Mouse (Mus musculus): ENCODE data around the gene Cd86. TPM values are rescaled to one million over a fixed set of nuclear protein-coding genes. Genes with fewer than 3 reads are reported as not detected.

The Cd86 gene
- under 1 TPM; 0.27 to 0.65 (median 0.43) TPM for total RNA-seq (2022)

DNA sequence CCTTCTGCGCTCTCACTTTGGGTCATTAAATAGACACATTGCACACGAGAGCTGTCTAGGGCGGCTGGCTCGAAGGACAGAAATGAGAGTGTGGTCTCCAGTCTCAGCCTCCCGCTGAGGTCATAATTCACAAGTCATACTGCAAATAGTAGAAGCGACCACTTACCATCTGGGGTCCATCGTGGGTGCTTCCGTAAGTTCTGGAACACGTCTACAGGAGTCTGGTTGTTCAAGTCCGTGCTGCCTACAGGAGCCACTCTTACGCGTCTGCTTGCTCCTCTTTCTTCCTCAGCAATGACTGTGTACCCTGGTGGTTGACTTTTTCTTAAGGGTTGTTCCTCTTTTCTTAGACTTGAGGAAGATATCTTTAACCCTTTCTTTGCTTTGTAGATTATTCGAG is at the start of gene Cd86:
Gene Cd86, minus strand, starts transcription at position 300 of the 400 bp plus-strand sequence.
- DNase-seq (ENCODE audit: low spot score in 2 of 2) = no peak

- DNase-seq (ENCODE audit: low spot score in 2 of 2) = no peak
Measured at GRCm38 (mm10) chr16:36711760-36712159, 45.9 kb upstream of the Cd86 start.

DNA sequence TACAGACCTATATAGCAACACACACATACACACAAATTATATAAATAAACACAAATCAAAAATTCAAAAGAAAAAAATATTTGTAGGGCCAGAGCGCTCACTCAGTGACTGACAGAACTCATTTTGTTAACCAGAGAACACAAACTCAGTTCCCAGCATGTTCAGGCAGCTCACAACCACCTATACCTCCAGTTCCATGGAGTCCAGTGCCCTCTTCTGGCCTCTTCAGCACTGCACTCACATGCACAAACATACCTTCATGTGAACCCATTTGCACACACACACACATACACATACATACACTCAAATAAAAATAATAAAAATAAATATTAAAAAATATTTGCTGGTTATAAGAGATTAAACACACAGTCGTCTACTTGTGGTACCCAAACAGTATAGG is 44.9 kb upstream of the Cd86 start:
- no peak for DNase-seq (ENCODE audit: low spot score in 2 of 2)

- DNase-seq (ENCODE audit: low spot score in 2 of 2) = no peak
Measured at GRCm38 (mm10) chr16:36709405-36709804, 43.5 kb upstream of the Cd86 start.

DNA sequence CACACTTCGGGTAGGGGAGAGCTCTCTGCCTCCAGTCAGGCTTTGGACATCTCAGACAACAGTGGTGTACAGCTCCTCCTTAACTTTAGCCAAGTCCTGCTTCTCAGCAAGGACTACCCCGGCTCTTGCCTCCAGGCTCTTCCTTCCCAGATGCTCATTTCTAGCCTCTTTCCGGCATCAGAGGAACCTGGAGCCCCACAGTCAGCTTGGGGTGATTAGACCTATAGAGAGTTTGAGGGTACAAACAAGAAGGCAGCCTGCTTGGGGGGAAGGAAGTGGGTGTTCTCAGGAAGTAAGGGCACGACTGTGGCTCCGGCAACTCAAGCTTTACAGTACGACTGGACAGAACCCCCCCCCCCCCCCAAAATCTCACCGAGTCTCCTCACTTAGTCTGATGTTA is 42.9 kb upstream of the Cd86 start:
- DNase-seq (ENCODE audit: low spot score in 2 of 2) = no peak

DNA sequence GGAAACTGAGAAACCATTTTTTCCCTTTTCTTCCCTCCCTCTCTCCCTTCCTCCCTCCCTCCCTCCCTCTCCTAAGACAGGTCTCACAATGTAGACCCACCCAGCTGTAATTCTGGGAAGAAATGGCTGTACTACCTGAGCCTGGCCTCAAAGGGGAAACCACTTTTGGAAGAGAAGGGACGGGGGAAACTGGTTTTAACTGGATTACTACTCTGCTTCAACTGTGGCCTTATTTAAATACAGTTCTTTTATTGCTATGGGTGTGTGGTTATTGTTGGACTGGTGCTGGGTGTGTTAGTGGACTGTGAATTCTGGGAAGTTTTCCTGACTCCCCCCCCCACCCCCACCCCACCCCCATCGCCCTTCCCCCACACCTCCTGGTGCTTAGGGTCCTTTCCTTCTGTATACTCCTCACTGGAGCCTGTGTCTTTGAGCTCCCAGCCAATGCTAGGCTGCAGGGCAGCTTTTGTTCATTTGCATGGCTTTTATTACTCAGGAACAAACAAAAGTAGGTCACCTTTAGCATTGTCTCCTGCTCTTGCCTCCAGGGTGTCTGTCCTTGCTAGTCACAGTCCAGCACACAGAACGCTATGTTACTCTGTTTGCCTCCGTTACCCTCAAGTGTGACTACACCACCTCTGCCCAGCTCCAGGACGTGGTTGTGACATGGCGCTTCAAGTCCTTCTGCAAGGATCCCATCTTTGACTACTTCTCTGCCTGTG is 42.0 kb upstream of the Cd86 start:
- no peak for DNase-seq (ENCODE audit: low spot score in 2 of 2)

- no peak for DNase-seq (ENCODE audit: low spot score in 2 of 2)
Measured at GRCm38 (mm10) chr16:36700484-36700883, 34.6 kb upstream of the Cd86 start.

GRCm38 (mm10) chr16:36697331-36697730 is 31.4 kb upstream of the Cd86 start:
- DNase-seq (ENCODE audit: low spot score in 2 of 2) = no peak

DNA sequence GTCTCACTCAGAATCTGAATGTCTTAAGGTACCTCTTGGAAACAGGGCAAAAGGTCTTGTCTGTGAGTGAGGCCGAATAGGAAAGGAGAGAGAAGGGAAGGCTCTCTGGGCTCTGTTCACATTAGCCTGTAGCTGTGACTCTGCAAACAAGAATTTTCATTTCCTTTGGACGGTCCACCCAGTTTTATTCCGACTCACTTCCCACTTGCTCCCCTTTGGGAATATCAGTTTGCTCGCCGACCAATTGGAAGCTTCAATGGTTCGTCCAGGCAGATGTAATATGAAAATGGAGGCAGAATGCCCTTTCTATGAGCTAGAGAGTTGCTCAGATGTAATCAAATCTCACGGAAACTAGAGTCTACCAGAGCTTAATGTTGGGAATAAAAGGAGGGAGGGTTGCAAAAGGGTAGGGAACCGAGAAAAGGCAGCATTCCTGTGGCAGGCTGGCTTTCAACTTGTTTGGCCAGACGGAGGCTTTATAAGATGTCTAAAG is 29.0 kb upstream of the Cd86 start:
- DNase-seq (ENCODE audit: low spot score in 2 of 2) = no peak

DNA sequence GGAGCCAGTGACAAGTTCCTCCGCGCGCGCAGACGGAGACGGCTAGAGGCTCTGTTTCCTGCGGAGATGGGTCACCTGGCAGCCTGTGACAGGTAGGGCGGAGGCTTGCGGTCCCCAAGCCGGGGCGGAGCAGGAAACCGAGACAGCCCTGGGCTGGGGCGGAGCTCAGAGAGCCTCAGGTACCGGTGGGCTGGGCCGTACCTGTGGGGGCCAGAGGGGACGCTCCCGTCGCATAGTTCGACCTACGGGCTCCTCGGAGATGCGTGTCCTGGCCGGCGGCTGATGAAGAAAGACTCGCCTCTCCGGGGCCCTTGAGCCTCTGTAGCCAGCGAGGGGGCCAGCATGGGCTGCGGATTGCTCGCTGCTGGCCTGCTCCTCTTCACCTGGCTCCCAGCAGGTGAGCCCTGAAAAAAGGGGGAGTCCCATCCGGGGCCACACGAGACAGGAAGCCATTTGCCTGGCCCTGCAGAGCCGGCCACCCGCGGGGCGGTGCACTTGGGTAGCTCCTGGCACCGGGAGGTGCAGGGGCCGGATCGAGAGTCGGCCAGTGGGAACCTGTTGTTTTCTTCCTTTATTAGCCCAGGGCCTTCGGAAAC is 28.0 kb upstream of the Cd86 start, which contains the start of gene Ildr1:
Gene Ildr1, plus strand, starts transcription at position 161 of the 596 bp plus-strand sequence.
- no peak for DNase-seq (ENCODE audit: low spot score in 2 of 2)

DNA sequence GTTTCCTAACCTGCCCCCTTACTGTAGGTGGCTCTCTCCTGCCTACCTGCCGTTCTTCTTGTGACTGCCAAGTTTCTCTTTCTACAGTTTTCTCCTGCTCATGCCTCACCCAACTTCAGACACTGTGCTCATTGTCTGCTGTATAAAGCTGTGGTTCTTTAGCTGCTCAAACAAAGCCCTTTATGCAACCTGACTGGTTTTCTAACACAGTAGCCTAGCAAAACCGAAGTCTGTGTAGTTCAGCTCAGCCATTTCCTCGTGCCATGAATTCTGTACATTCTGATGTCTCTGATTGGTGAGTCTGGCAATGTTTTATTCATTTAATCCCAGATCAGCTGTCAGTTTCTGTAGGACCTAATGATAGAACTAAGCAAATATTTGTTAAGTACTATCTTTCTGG is 25.6 kb upstream of the Cd86 start:
- no peak for DNase-seq (ENCODE audit: low spot score in 2 of 2)

DNA sequence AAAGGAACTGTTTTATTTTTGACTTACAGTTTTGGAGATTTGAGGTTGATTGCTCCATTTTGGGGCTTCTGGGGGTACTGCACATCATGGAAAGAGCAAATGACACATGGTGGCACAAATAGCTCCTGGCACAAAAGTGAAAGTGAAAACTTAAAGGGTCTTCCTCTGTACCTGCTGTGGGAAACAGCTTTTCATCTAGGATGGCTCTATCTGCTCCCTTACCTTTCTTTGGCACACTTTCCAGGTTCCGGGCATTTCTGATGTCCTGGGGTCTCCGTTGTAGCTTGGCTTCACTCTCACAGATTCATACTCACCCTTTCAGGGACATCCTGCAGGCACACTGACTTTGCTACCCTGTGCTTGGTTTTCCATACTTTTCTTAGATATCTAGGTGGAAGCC is 22.2 kb upstream of the Cd86 start:
- no peak for DNase-seq (ENCODE audit: low spot score in 2 of 2)

- DNase-seq (ENCODE audit: low spot score in 2 of 2) = no peak
Measured at GRCm38 (mm10) chr16:36684325-36684918, 18.5 kb upstream of the Cd86 start.

DNA sequence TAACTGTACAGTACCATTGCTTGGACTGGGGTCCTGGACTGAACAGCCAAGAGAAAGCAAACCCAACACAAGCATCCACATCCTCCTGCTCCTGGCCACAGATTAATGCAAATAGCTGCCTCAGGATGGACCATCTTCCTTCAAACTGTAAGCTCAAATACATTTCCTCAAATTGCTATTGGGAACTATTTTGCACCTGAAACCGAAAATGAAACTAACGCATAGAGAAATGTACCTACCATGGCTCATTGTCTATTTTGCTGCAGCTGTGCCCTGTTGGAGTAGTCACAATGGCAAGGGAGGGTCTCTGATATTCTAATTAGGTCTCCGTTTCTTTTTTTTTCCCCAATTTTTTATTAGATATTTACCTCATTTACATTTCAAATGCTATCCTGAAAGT is 15.9 kb upstream of the Cd86 start:
- no peak for DNase-seq (ENCODE audit: low spot score in 2 of 2)

DNA sequence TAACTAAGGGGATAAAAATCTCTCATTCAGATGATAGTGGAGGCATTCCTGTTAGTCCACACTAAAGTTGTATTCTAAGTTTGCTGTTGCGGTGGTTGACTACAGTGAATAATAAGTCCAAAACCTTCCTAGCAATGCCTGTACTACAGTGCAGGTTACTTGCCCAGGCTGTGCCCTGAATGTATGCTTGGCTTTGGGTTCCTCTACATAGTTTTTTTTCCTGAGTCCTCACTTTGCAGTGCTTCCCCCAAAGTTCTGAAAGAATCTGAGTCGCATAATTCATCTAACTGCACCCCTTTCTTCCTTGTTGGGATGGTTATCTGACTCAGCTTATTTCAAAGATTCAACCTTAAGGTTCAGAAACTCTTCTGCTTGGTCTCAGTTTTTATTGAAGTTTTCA is 10.0 kb upstream of the Cd86 start:
- DNase-seq (ENCODE audit: low spot score in 2 of 2) = no peak

DNA sequence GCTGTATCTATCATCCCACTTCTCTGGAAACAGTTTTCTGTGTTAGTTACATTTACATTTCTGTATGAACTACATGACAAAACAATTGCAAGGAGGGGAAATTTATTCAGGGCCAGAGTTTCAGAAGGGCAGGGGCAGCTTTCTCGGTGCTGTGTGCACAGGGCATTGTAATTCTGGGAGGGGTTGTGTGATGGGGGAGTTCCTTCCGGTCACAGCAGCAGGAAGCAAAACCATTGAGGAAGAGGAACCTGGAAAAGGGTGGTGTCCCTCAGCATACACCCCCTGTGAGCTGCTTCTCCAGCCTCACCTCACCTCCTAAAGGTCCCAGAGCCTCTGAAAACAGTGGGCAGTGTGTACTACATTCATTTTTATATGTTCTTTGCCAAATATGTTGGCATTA is 9.4 kb upstream of the Cd86 start:
- no peak for DNase-seq (ENCODE audit: low spot score in 2 of 2)

DNA sequence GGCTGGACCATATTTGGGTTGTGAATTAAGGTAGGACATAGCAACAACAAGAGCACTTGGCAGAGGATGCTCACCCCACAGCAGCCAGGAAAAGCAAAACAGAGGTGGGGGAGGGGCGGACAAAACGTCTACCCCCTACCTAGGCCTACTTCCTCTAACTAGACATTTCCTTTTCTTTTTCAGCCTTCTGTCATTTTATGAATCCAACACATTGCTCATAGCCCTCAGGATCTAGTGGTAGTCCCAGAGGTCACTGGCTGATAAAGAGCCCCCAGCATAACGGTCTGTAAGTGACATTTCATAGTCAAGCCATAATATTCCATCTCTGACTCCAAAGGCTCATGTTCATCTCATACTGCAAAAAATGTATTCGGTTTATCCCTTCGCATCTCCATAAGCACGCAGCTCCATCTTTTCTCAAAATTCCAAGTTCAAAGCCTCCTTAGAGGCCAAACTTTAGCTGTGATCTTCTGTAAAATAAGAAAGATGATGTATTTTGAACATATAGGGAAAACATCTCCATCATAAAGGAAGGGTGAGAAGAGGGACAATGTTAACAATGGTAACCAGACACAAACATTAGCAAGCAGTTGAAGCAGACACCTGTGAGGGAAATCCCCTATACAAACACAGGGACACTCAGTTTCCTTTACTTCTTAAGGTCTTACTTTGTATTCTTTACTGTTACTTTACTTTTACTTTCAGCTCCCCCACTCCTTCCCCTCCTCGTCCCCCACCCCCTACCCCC is 8.8 kb upstream of the Cd86 start:
- DNase-seq (ENCODE audit: low spot score in 2 of 2) = no peak

- no peak for DNase-seq (ENCODE audit: low spot score in 2 of 2)
Measured at GRCm38 (mm10) chr16:36673196-36673595, 7.3 kb upstream of the Cd86 start.

GRCm38 (mm10) chr16:36670590-36670989 is 4.7 kb upstream of the Cd86 start:
- no peak for DNase-seq (ENCODE audit: low spot score in 2 of 2)

GRCm38 (mm10) chr16:36666448-36667017 is 652 bp upstream of the Cd86 start:
- no peak for DNase-seq (ENCODE audit: low spot score in 2 of 2)

GRCm38 (mm10) chr16:36663484-36663883 is 2.4 kb downstream of the Cd86 start:
- DNase-seq (ENCODE audit: low spot score in 2 of 2) = no peak

- no peak for DNase-seq (ENCODE audit: low spot score in 2 of 2)
Measured at GRCm38 (mm10) chr16:36661330-36661729, 4.6 kb downstream of the Cd86 start.

Data from gastrocnemius, adult 8-10 months (tissue).